Mouse (Mus musculus) heart, postnatal 36 days (tissue): ENCODE measurements at regions not wholly inside any gene's neighbourhood (a gene's known extent, or its start where the extent isn't known, plus 50 kb on each side); places are given as distances from the start of the nearest gene placed in this dataset.

Experiments
- DNase-seq, 2 experiments: peaks; one replicate each; pipeline ENCODE4 v3.0.0; 2021 to 2022
- intact Hi-C: fragments of 180-260 bp; cut with DNase I; formaldehyde crosslinking; loops from one replicate; pipeline ENCODE4 v1.15.1; 2025

GRCm38 (mm10) chr6:99954832-99955830, 228.9 kb upstream of the Prok2 start:
- DNase-seq, result no peak

GRCm38 (mm10) chr6:99953980-99954776, 228.0 kb upstream of the Prok2 start:
- DNase-seq, result no peak
- intact Hi-C loops, result no loop called here

More at GRCm38 (mm10) chr6:99954832-99955830, 228.9 kb upstream of the Prok2 start:
- intact Hi-C loops, result no loop called here

- intact Hi-C loops, result no loop called here
- no peak for DNase-seq
These were observed 224.6 kb upstream of the Prok2 start for GRCm38 (mm10) chr6:99950811-99951210.

- intact Hi-C loops, result no loop called here
- DNase-seq, result no peak
These were observed 220.7 kb upstream of the Prok2 start for GRCm38 (mm10) chr6:99946917-99947316.

- intact Hi-C loops, result no loop called here
- DNase-seq, result no peak
These were observed 220.3 kb upstream of the Prok2 start for GRCm38 (mm10) chr6:99946481-99946880.

GRCm38 (mm10) chr6:99945691-99946090, 219.5 kb upstream of the Prok2 start:
- intact Hi-C loops, result no loop called here
- DNase-seq, result no peak

- intact Hi-C loops, result no loop called here
- no peak for DNase-seq
These were observed 216.8 kb upstream of the Prok2 start for GRCm38 (mm10) chr6:99942958-99943357.

GRCm38 (mm10) chr6:99940118-99940517, 213.9 kb upstream of the Prok2 start:
- DNase-seq, result no peak
- intact Hi-C loops, result no loop called here

- intact Hi-C loops, result no loop called here
- DNase-seq, result no peak
These were observed 213.2 kb upstream of the Prok2 start for GRCm38 (mm10) chr6:99939382-99939781.

- intact Hi-C loops, result no loop called here
- no peak for DNase-seq
These were observed 212.8 kb upstream of the Prok2 start for GRCm38 (mm10) chr6:99938949-99939348.

- no peak for DNase-seq
- intact Hi-C loops, result no loop called here
These were observed 210.5 kb upstream of the Prok2 start for GRCm38 (mm10) chr6:99936716-99937115.

- intact Hi-C loops, result loop anchor here (2.0 kb wide), 1 partner anchor 37 kb away; no protein-coding TSS in a partner anchor
- DNase-seq, result no peak
These were observed 209.2 kb upstream of the Prok2 start for GRCm38 (mm10) chr6:99935373-99935772.

- peak; percentile 10 to 42 for DNase-seq
- intact Hi-C loops, result loop anchor here (2.0 kb wide), 1 partner anchor 38 kb away; no protein-coding TSS in a partner anchor
These were observed 208.2 kb upstream of the Prok2 start for GRCm38 (mm10) chr6:99934394-99934793.

GRCm38 (mm10) chr6:99933404-99933803, 207.2 kb upstream of the Prok2 start:
- intact Hi-C loops, result no loop called here
- DNase-seq, result no peak

GRCm38 (mm10) chr6:99932923-99933322, 206.7 kb upstream of the Prok2 start:
- DNase-seq, result no peak
- intact Hi-C loops, result no loop called here

GRCm38 (mm10) chr6:99932405-99932804, 206.2 kb upstream of the Prok2 start:
- no peak for DNase-seq
- intact Hi-C loops, result no loop called here

GRCm38 (mm10) chr6:99931588-99931987, 205.4 kb upstream of the Prok2 start:
- DNase-seq, result peak in 1 of 2 experiments; percentile 17
- intact Hi-C loops, result no loop called here

- no peak for DNase-seq
- intact Hi-C loops, result no loop called here
These were observed 204.1 kb upstream of the Prok2 start for GRCm38 (mm10) chr6:99930316-99930715.

- no peak for DNase-seq
These were observed 201.9 kb upstream of the Prok2 start for GRCm38 (mm10) chr6:99927933-99928555.

GRCm38 (mm10) chr6:99924181-99924580, 198.0 kb upstream of the Prok2 start:
- no peak for DNase-seq
- intact Hi-C loops, result no loop called here

More at GRCm38 (mm10) chr6:99927933-99928555, 201.9 kb upstream of the Prok2 start:
- intact Hi-C loops, result no loop called here

- intact Hi-C loops, result no loop called here
- no peak for DNase-seq
These were observed 195.8 kb upstream of the Prok2 start for GRCm38 (mm10) chr6:99921966-99922365.
